Mouse (Mus musculus) T-helper 2 cell (primary cell): ENCODE measurements at regions not wholly inside any gene's neighbourhood (a gene's known extent, or its start where the extent isn't known, plus 50 kb on each side); places are given as distances from the start of the nearest gene placed in this dataset.

Experiments used
- in situ Hi-C: fragments of 300-600 bp; cut with MboI, MseI; formaldehyde crosslinking; loops from one replicate; pipeline ENCODE4 v1.15.1; 2025; ENCODE audit warnings: high pct_unique_total_duplicates

GRCm38 (mm10) chr8:8186046-8186445 is 475.0 kb downstream of the Efnb2 start:
- in situ Hi-C loops = no loop called here

GRCm38 (mm10) chr8:8183233-8183622 is 477.8 kb downstream of the Efnb2 start:
- in situ Hi-C loops = no loop called here

GRCm38 (mm10) chr8:8182616-8183232 is 478.3 kb downstream of the Efnb2 start:
- in situ Hi-C loops = no loop called here

- in situ Hi-C loops = no loop called here
Measured at GRCm38 (mm10) chr8:8182108-8182507, 478.9 kb downstream of the Efnb2 start.

- in situ Hi-C loops = no loop called here
Measured at GRCm38 (mm10) chr8:8174286-8174685, 486.8 kb downstream of the Efnb2 start.

GRCm38 (mm10) chr8:8168674-8169073 is 492.4 kb downstream of the Efnb2 start:
- in situ Hi-C loops = no loop called here

- in situ Hi-C loops = no loop called here
Measured at GRCm38 (mm10) chr8:8168250-8168649, 492.8 kb downstream of the Efnb2 start.

- in situ Hi-C loops = no loop called here
Measured at GRCm38 (mm10) chr8:8147527-8147926, 513.5 kb downstream of the Efnb2 start.

GRCm38 (mm10) chr8:8142933-8143495 is 518.0 kb downstream of the Efnb2 start:
- in situ Hi-C loops = no loop called here

- in situ Hi-C loops = no loop called here
Measured at GRCm38 (mm10) chr8:8142461-8142860, 518.6 kb downstream of the Efnb2 start.

- in situ Hi-C loops = no loop called here
Measured at GRCm38 (mm10) chr8:8139720-8140119, 521.3 kb downstream of the Efnb2 start.

- in situ Hi-C loops = no loop called here
Measured at GRCm38 (mm10) chr8:8133001-8133785, 527.8 kb downstream of the Efnb2 start.

GRCm38 (mm10) chr8:8131961-8132376 is 529.1 kb downstream of the Efnb2 start:
- in situ Hi-C loops = no loop called here

- in situ Hi-C loops = no loop called here
Measured at GRCm38 (mm10) chr8:8130806-8131205, 530.2 kb downstream of the Efnb2 start.

GRCm38 (mm10) chr8:8115595-8116429 is 545.2 kb downstream of the Efnb2 start:
- in situ Hi-C loops = no loop called here

GRCm38 (mm10) chr8:8114604-8115003 is 546.4 kb downstream of the Efnb2 start:
- in situ Hi-C loops = no loop called here

GRCm38 (mm10) chr8:8109785-8110350 is 551.2 kb downstream of the Efnb2 start:
- in situ Hi-C loops = no loop called here

GRCm38 (mm10) chr8:8103492-8103891 is 557.5 kb downstream of the Efnb2 start:
- in situ Hi-C loops = no loop called here

- in situ Hi-C loops = no loop called here
Measured at GRCm38 (mm10) chr8:8102010-8102727, 558.9 kb downstream of the Efnb2 start.

GRCm38 (mm10) chr8:8092551-8092950 is 568.5 kb downstream of the Efnb2 start:
- in situ Hi-C loops = no loop called here

GRCm38 (mm10) chr8:8084652-8085051 is 576.4 kb downstream of the Efnb2 start:
- in situ Hi-C loops = loop anchor here (10.0 kb wide), 1 partner anchor 1180 kb away; no protein-coding TSS in a partner anchor
